Mouse (Mus musculus) adrenal gland, postnatal 25 days (tissue): ENCODE measurements around the gene Gm20825. TPM values are rescaled to one million over a fixed set of nuclear protein-coding genes. Genes with fewer than 3 reads are reported as not detected.
"Not testable (repeated sequence)": the region's sequence is repeated elsewhere in the genome, so short reads cannot be mapped to it uniquely, and the experiment has no call there.

Source experiments
- DNase-seq: peaks from one replicate; pipeline ENCODE4 v3.0.0; 2021; ENCODE audit warnings: mixed read lengths
- long read RNA-seq: library from polyadenylated mRNA; stranded (forward); transcript quantifications from one replicate; pipeline ENCODE4 v2.0.0, GENCODE M21; 2021
- total RNA-seq: library from RNA; stranded (reverse); gene quantifications from 2 replicates; pipeline ENCODE4 v1.2.3, GENCODE M21; 2021

The Gm20825 gene
- not detected in 2 replicates for total RNA-seq
- long read RNA-seq: 0 reads

GRCm38 (mm10) chrY:8071407-8071806, at the start of gene Gm20825:
TSS of gene Gm20825 (minus strand) at chrY:8071507.
- not testable (repeated sequence) for DNase-seq

Other genes starting within 250 kb of the Gm20825 start
- gene Gm29049, start 74.3 kb downstream of the Gm20825 start, total RNA-seq: not detected in 2 replicates
- not detected in 2 replicates for gene Gm20824, start 186.4 kb upstream of the Gm20825 start, total RNA-seq